Mouse (Mus musculus): ENCODE measurements around the gene Gm49396. TPM values are rescaled to one million over a fixed set of nuclear protein-coding genes. Genes with fewer than 3 reads are reported as not detected.

The Gm49396 gene
- polyA plus RNA-seq, 1 experiment from 2014 or later: 17.5 TPM

DNA sequence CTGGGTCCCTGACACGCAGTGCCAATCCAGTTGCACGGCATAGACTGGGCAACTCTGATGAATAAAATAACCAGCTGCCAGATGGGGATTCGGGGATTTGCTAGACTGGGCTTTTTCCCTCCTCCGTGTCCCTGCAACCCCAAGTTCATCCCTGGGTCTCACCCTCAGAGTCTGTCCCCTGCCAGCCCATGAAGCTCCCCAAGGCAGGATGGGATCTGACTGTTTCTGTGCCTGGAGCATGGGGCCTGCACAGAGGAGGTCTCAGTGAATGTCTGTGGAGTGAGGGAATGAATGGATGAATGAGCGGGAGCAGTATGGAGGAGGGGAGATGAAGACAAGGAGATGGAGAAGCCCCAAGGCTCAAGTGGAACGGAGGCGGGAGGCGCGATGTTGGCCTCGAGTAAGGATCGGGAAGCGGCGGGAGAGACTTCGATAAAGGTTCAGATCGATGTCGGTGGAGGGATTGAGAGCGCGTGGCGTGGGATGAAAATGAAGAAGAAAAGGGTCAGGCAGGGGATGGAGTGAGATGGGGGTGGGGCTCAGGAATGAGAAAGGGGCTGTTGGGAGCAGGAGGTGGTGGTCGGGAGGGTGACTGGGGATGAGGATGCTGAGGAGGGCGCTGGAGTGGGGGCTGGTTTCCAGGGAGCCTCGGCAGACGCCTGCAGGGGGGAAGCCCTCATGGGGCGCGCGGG is 29.1 kb upstream of the Gm49396 start:
- WGBS: 3% methylated on average over 22 of the region's 26 CpGs
- ATAC-seq (ENCODE audit: low FRiP score, low read depth): peak; percentile 52
- peak overlapping the region; percentile 86 for H3K4me2 ChIP-seq
- H3K4me3 ChIP-seq: peak overlapping the region; percentile 92
- no peaks in the 10 kb centered on the region for H3K9me3 ChIP-seq
- H3K4me1 ChIP-seq (replicated peaks): peaks cover 47% of the 10 kb centered on the region
- H3K9ac ChIP-seq: peak overlapping the region; percentile 94
- H3K36me3 ChIP-seq: peaks cover 34% of the 10 kb centered on the region
- peak overlapping the region; percentile 97 for H3K27ac ChIP-seq (replicated peaks)
- no peaks in the 10 kb centered on the region for H3K27me3 ChIP-seq

DNA sequence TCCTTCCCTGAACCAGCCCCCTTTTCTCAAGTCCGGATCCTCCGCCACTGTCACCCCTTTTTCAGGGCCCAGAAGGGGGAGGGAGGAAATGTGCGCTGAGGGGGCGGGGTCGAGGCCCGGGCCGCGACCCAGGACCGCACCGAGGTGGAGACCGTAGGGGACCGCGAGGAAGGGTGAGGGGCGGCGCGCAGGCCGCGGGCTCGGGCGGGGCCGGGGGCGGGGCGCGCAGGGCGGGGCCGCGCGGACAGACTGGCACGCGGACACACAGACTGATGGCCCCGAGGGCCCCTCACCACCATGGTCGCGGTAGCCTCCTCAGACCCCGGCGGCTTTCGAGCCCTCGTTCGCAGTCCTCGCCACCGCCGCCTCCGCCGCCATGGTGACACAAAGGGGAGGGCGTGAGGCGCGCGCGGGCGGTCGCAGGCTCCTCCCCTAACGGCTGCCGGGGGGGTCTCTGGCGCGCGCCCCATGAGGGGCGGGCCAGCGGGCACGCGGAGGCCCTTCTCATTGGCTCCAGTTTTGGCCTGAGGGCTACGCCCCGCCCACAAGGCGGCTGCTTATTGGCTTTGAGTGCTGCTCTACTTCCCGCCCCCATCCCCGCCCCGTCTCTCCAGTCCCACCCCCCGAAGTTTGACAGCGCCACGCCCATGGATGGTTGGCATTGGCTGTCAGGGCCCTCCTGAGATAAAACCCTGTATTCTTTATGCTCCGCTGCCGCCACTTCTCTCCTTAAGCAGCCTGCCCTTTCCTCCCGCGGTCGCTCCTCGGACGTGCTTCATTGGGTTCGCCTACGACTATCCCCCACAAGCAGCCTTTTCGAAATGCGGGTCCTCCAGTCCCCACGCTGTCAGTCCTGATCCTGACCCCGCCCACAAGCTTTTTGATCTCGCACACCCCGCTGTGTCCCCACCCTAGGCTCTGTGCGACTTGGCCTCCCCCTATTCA is 28.2 kb upstream of the Gm49396 start, which contains the start of gene Arhgap33:
Gene Arhgap33 (minus strand): TSS at position 428 of the 945 bp plus-strand sequence.
- Histone ChIP-seq H3K36me3 (peaks cover 29% of the 10 kb centered on the region), H3K27me3 (no peaks in the 10 kb centered on the region), H3K4me3 (peak within 1 kb of the TSS; percentile 92), H3K27ac (replicated peaks) (peak within 1 kb of the TSS; percentile 97), H3K4me1 (replicated peaks) (peaks cover 47% of the 10 kb centered on the region), H3K9ac (peak within 1 kb of the TSS; percentile 94), H3K4me2 (peak within 1 kb of the TSS; percentile 86), H3K9me3 (no peaks in the 10 kb centered on the region)
- ATAC-seq (ENCODE audit: low FRiP score, low read depth): peak; percentile 93
- under 1% methylated on average over 81 of the region's 84 CpGs for WGBS

DNA sequence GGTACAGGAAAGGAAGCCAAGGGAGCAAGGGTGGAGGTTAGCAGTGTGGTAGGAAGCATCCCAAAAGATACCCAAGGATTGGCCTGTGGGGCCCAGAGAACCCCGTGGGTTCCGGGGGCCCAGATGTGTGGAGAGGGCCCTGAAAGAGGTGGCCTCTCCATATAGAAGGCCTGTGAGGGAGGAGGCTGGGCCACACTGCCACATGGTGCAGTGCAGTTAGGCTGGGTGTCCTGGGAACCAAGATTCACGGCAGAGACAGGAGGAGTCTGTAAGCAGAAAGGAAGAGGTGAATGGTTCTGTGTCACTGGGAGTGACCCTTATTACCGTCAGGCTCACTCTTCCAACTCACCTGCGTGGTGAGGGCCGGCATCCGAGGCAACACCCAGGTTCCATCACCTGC is 22.6 kb upstream of the Gm49396 start:
- Histone ChIP-seq H3K9ac (no peak overlapping the region), H3K9me3 (no peaks in the 10 kb centered on the region), H3K36me3 (peaks cover 13% of the 10 kb centered on the region), H3K27me3 (no peaks in the 10 kb centered on the region), H3K4me3 (no peak overlapping the region), H3K4me2 (no peak overlapping the region), H3K27ac (replicated peaks) (no peak overlapping the region), H3K4me1 (replicated peaks) (peaks cover 7% of the 10 kb centered on the region)
- 94% methylated on average over 7 of the region's 7 CpGs for WGBS
- ATAC-seq (ENCODE audit: low FRiP score, low read depth): 0 out of 2 replicates have a peak, but pooled peaks have one; percentile 24

DNA sequence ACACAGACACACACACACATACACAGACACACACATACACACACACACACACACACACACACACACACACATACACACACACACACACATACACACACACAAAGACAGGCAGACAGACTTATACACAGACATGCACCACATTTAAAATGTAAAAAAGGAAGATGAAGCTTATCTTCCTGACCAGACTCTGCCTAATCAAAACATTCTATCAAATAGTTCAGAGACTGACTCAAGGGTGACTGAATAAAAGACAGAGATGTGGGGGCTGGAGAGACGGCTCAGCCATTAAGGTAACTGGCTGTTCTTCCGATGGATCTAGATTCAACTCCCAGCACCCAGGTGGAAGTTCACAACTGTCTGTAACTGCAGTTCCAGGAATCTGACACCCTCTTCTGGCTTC is 18.8 kb upstream of the Gm49396 start:
- 98% methylated on average over 2 of the region's 2 CpGs for WGBS
- H3K9me3 ChIP-seq: no peaks in the 10 kb centered on the region
- ATAC-seq (ENCODE audit: low FRiP score, low read depth): no peak
- no peak overlapping the region for H3K9ac ChIP-seq
- H3K4me1 ChIP-seq (replicated peaks): no peaks in the 10 kb centered on the region
- H3K4me2 ChIP-seq: no peak overlapping the region
- H3K27ac ChIP-seq (replicated peaks): no peak overlapping the region
- no peaks in the 10 kb centered on the region for H3K27me3 ChIP-seq
- H3K4me3 ChIP-seq: no peak overlapping the region
- H3K36me3 ChIP-seq: peaks cover 22% of the 10 kb centered on the region

DNA sequence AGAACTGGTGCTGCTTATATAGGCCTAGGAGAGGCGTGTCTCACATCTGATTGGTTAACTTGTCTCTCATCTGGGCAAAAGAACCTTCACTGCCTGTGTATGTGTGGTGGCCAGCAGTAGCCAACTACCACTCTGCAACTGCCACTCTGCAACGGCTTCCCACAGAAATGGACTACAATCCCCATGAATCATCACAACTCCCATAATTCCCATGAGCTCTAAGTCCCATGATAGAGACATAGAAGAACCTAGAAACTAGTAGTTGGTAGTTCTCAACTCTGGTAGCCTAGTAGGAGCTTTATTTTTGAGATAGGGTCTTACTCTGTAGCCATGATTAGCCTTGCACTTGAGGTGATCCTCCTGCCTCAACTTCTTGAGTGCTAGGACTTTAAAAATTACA is 13.3 kb upstream of the Gm49396 start:
- ATAC-seq (ENCODE audit: low FRiP score, low read depth): no peak
- Histone ChIP-seq H3K27me3 (no peaks in the 10 kb centered on the region), H3K36me3 (peaks cover 12% of the 10 kb centered on the region; the same call in 1 of the 2 replicates), H3K4me3 (no peak overlapping the region), H3K9ac (no peak overlapping the region), H3K4me2 (no peak overlapping the region), H3K9me3 (no peaks in the 10 kb centered on the region), H3K27ac (replicated peaks) (no peak overlapping the region), H3K4me1 (replicated peaks) (peaks cover 15% of the 10 kb centered on the region)
- WGBS: 90% methylated on average over 2 of the region's 2 CpGs

DNA sequence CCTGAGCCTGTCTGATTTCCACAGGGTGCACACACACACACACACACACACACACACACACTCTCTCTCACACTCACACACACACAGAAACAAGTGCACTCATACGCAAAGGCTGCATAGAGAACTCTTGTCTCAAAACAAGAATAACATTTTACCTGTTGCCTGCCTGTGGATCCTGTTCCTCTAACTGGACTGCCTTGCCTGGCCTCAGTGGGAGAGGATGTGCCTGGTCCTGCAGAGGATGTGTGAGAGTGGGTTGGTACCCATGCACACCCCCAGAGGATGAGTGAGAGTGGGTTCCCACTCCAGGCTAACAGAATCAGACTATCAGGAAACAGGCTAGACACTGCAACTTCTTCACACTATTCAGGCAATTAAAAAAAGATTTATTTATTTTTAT is 12.5 kb upstream of the Gm49396 start:
- 100% methylated on average over 1 of the region's 1 CpGs for WGBS
- no peak overlapping the region for H3K9ac ChIP-seq
- H3K4me1 ChIP-seq (replicated peaks): peaks cover 15% of the 10 kb centered on the region

DNA sequence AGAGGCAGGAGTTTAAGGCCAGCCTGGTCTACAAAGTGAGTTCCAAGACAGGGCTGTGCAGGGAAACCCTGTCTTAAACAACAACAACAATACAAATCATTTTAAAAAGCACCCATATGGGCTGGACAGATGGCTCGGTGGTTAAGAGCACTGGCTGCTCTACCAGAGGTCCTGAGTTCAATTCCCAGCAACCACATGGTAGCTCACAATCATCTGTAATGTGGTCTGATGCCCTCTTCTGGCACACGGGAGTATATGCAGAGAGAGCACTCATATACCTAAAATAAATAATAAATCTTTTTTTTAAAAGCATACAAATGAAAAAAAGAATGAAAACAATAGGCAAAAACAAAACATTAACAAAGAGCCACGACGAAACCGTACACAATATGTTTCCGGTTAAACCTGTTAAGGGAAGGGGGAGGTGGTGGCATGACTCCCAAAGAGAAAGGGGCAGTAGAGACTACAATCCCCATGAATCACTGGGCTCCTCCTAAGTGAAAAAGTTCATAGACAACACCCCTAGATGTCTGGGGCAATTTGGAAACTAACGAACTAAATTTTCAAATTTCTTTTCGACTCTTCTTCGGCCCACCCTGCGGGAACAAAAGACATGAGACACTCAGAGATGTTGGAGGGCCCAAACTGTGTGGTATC is 11.6 kb upstream of the Gm49396 start:
- no peaks in the 10 kb centered on the region for H3K27me3 ChIP-seq
- peaks cover 15% of the 10 kb centered on the region for H3K4me1 ChIP-seq (replicated peaks)
- H3K4me2 ChIP-seq: peak overlapping the region; percentile 88
- peak overlapping the region; percentile 78 for H3K4me3 ChIP-seq
- WGBS: 3% methylated on average over 10 of the region's 10 CpGs
- peaks cover 23% of the 10 kb centered on the region for H3K36me3 ChIP-seq
- peak overlapping the region; percentile 58 for H3K9ac ChIP-seq
- ATAC-seq (ENCODE audit: low FRiP score, low read depth): peak; percentile 55
- H3K9me3 ChIP-seq: no peaks in the 10 kb centered on the region
- peak overlapping the region; percentile 97 for H3K27ac ChIP-seq (replicated peaks)

More for the DNA sequence above, 12.5 kb upstream of the Gm49396 start:
- Histone ChIP-seq H3K27ac (replicated peaks) (no peak overlapping the region), H3K36me3 (peaks cover 17% of the 10 kb centered on the region), H3K4me3 (no peak overlapping the region), H3K9me3 (no peaks in the 10 kb centered on the region), H3K4me2 (no peak overlapping the region), H3K27me3 (no peaks in the 10 kb centered on the region)
- ATAC-seq (ENCODE audit: low FRiP score, low read depth): no peak

DNA sequence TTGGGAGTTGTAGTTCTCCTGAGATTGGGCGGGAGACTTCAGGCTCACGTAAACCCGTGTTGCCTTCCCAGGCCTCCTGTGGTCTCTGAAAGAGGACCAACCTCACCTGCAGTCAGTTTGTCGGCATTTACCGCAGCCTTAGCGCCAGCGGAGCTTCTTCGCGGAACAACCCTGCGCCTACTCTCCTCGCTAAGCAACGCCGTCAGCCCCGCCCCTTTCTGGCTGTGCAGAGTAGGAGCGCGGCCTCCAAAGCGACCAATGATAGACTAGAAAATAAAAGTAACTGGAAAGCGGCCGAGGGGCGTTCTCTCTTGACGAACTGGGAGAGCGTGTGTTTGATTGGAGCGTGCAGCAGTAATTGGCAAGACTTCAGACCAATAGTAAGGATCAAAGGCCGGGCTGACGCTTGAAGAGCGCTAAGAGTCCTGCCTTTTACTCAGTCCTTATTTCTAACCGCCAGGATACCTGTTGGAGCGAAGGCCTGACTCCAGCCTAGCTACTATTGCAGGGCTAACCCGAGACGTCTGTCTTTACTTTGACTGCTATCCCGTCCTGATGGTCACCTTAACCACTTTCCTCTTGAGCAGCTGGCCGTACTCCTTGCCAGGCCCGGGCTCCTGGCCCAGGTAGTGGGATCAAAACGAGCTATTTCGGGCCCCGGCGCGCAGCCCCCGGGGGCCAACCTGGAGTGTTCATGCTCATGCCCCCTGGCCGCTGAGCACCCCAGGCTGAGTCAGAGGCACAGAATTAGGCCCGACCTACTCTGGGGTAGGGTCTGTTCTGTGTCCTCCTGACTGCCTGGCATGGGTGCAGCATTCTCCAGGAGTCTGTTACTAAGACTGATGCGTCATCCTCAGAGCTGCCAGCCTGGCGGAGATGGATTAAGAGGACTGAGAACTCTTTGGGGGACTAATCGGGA is 10.8 kb upstream of the Gm49396 start, which contains the start of the genes Hspb6 and Proser3:
Gene Hspb6 (plus strand): TSS at position 77 of the 919 bp plus-strand sequence.
Gene Proser3 (minus strand): TSS at position 198 of the 919 bp plus-strand sequence.
- peak within 1 kb of the TSS; percentile 97 for H3K27ac ChIP-seq (replicated peaks)
- H3K9ac ChIP-seq: peak within 1 kb of the TSS; percentile 58
- H3K4me2 ChIP-seq: peak within 1 kb of the TSS; percentile 88
- WGBS: under 1% methylated on average over 44 of the region's 44 CpGs
- peak within 1 kb of the TSS; percentile 78 for H3K4me3 ChIP-seq
- H3K36me3 ChIP-seq: peaks cover 30% of the 10 kb centered on the region
- H3K27me3 ChIP-seq: no peaks in the 10 kb centered on the region
- ATAC-seq (ENCODE audit: low FRiP score, low read depth): peak; percentile 95
- H3K9me3 ChIP-seq: no peaks in the 10 kb centered on the region
- peaks cover 15% of the 10 kb centered on the region for H3K4me1 ChIP-seq (replicated peaks)

DNA sequence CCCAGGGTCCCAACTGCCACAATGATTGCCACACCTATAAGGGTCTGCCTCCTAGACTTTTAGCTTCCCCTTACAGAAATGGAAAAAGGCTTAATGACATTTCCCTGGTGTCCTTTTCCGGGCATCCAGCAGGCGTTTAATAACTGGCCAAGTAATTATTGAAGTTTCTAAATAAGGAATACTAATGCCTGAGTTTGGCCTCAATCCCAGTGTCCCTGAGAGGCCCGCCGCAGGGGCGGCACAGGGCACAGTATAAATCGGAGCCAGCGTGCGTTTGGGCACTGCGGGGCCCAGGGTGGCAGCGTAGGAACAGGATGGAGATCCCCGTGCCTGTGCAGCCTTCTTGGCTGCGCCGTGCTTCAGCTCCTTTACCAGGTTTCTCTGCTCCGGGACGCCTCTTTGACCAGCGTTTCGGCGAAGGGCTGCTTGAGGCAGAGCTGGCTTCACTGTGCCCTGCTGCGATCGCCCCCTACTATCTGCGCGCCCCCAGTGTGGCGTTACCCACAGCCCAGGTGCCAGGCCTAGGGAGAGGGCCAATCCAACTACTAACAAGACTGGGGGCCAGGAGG is 10.0 kb upstream of the Gm49396 start:
- WGBS: 5% methylated on average over 23 of the region's 23 CpGs
- Histone ChIP-seq H3K36me3 (peaks cover 31% of the 10 kb centered on the region), H3K9me3 (no peaks in the 10 kb centered on the region), H3K27me3 (no peaks in the 10 kb centered on the region), H3K27ac (replicated peaks) (peak overlapping the region; percentile 97), H3K9ac (peak overlapping the region; percentile 52), H3K4me1 (replicated peaks) (peaks cover 21% of the 10 kb centered on the region), H3K4me3 (peak overlapping the region; percentile 78), H3K4me2 (peak overlapping the region; percentile 88)
- ATAC-seq (ENCODE audit: low FRiP score, low read depth): no peak

DNA sequence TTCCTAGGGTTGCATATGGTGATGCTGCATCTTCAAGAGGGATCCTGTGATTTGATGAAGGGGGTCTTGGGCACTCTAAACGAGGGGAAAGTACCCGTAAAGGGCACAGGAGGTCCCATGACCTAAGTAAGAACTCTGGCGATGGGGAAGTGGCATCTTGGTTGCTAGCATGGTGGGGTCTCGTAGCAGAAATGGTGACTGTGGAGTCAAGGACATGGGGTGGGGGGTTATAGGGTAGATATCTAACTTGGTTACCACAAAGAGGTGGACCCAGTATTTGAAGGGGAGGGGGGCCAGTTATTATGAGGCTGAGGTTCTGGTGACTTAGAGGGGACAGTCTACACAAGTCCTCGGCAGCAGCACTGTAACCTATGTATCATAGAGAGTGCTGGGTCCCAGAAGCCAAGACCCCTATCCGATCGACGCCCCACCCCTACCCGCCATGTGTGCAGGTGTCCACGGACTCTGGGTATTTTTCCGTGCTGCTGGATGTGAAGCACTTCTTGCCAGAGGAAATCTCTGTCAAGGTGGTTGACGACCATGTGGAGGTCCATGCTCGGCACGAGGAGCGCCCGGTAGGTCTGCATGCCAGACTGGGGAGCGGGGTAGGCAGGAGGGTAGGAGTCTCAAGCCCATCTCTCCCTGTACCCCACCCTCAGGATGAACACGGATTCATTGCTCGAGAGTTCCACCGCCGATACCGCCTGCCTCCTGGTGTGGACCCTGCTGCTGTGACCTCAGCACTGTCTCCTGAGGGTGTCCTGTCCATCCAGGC is 9.1 kb upstream of the Gm49396 start:
- 83% methylated on average over 22 of the region's 22 CpGs for WGBS

More for the DNA sequence above, 9.1 kb upstream of the Gm49396 start:
- no peaks in the 10 kb centered on the region for H3K27me3 ChIP-seq
- no peak overlapping the region for H3K27ac ChIP-seq (replicated peaks)
- H3K36me3 ChIP-seq: peaks cover 27% of the 10 kb centered on the region
- peak overlapping the region; percentile 88 for H3K4me2 ChIP-seq
- ATAC-seq (ENCODE audit: low FRiP score, low read depth): no peak
- H3K9ac ChIP-seq: peak overlapping the region; percentile 52; the same call in 1 of the 2 replicates
- H3K9me3 ChIP-seq: no peaks in the 10 kb centered on the region
- no peak overlapping the region for H3K4me3 ChIP-seq
- H3K4me1 ChIP-seq (replicated peaks): peaks cover 30% of the 10 kb centered on the region

All from hindbrain, embryonic 15.5 days (tissue).